Mouse (Mus musculus): ENCODE data around the gene Col8a2. TPM values are rescaled to one million over a fixed set of nuclear protein-coding genes. Genes with fewer than 3 reads are reported as not detected.

Col8a2 gene
- polyA plus RNA-seq, 1 experiment from 2014 or later = 13.3 TPM

DNA sequence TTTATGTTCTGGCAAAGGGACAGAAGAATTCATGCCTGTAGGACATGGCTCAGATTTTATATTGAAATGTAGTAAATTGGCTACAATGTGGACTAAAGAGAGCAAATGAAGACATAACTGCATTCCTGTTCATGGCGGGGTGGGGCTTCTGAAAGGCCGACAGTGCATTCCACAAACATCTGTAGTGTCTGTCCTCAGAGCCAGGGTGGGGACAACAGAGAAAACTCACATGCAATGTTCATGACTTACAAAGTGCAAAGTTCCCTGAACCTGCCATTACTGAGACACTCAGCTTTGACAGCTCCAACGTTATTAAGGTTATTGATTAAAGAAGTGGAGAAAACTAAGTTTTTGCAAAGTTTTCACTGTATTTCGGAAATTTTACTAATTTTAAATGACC lies 56.9 kb downstream of the Col8a2 start:
- 80% methylated on average over 4 of the region's 4 CpGs for WGBS
- Histone ChIP-seq H3K4me1 (replicated peaks) (peaks cover 3% of the 10 kb centered on the region; the same call in 1 of the 2 replicates), H3K9ac (replicated peaks) (no peak overlapping the region), H3K4me2 (no peak overlapping the region), H3K27ac (no peak overlapping the region), H3K27me3 (no peaks in the 10 kb centered on the region), H3K36me3 (peaks cover 35% of the 10 kb centered on the region), H3K9me3 (no peaks in the 10 kb centered on the region), H3K4me3 (replicated peaks) (no peak overlapping the region)
- no peak for ATAC-seq (ENCODE audit: insufficient number of reproducible peaks, insufficient read depth, low FRiP score, low TSS enrichment, low read depth)

DNA sequence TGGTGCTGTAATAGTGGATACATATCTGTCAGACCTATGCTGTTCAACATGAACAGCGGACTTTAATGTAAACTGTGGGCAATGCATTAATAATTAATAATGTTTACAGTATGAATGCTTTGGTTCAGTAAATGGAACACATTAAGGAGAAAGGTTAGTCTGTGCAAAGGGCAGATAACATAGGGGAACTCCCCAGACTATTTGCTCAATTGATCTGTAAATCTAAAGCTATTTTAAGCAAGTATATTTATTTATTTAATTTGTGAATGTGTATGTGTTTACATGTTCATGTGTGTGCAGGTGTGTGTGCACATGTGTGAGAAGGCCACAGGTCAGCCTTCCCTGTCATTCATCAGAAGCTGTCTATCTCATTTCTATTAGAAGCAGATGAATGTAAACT lies 73.5 kb downstream of the Col8a2 start:
- no peaks in the 10 kb centered on the region for H3K27me3 ChIP-seq
- H3K27ac ChIP-seq = no peak overlapping the region
- H3K36me3 ChIP-seq = peaks cover 64% of the 10 kb centered on the region
- no peak overlapping the region for H3K9ac ChIP-seq (replicated peaks)
- H3K4me1 ChIP-seq (replicated peaks) = no peaks in the 10 kb centered on the region
- no peak overlapping the region for H3K4me3 ChIP-seq (replicated peaks)
- 95% methylated on average over 1 of the region's 1 CpGs for WGBS
- no peaks in the 10 kb centered on the region for H3K9me3 ChIP-seq
- ATAC-seq (ENCODE audit: insufficient number of reproducible peaks, insufficient read depth, low FRiP score, low TSS enrichment, low read depth) = no peak
- H3K4me2 ChIP-seq = no peak overlapping the region

Other genes with a start within 250 kb of the Col8a2 start
- gene Mrps15, start 239.9 kb upstream of the Col8a2 start, polyA plus RNA-seq (2016; fragmentation: Nextera tagmentation; extraction: Ambion mirVana) = 153 and 162 TPM in 2 replicates
- gene Oscp1, start 228.2 kb upstream of the Col8a2 start, polyA plus RNA-seq (2016; fragmentation: Nextera tagmentation; extraction: Ambion mirVana) = 18.2 and 19.0 TPM in 2 replicates
- gene Lsm10, start 190.2 kb upstream of the Col8a2 start, polyA plus RNA-seq (2016; fragmentation: Nextera tagmentation; extraction: Ambion mirVana) = 43.2 and 44.3 TPM in 2 replicates
- gene Stk40, start 182.8 kb upstream of the Col8a2 start, polyA plus RNA-seq (2016; fragmentation: Nextera tagmentation; extraction: Ambion mirVana) = 41.1 and 45.2 TPM in 2 replicates
- 65.6 and 67.5 TPM in 2 replicates for gene Eva1b, start 139.0 kb upstream of the Col8a2 start, polyA plus RNA-seq (2016; fragmentation: Nextera tagmentation; extraction: Ambion mirVana)
- 7.2 and 8.4 TPM in 2 replicates for gene Sh3d21, start 123.3 kb upstream of the Col8a2 start, polyA plus RNA-seq (2016; fragmentation: Nextera tagmentation; extraction: Ambion mirVana)
- gene Thrap3, start 84.0 kb upstream of the Col8a2 start, polyA plus RNA-seq (2016; fragmentation: Nextera tagmentation; extraction: Ambion mirVana) = 303 and 349 TPM in 2 replicates
- gene Map7d1, start 30.4 kb upstream of the Col8a2 start, polyA plus RNA-seq (2016; fragmentation: Nextera tagmentation; extraction: Ambion mirVana) = 83.5 and 85.1 TPM in 2 replicates
- 105 and 111 TPM in 2 replicates for gene Trappc3, start 24.5 kb upstream of the Col8a2 start, polyA plus RNA-seq (2016; fragmentation: Nextera tagmentation; extraction: Ambion mirVana)
- gene Adprhl2, start 34.9 kb downstream of the Col8a2 start, polyA plus RNA-seq (2016; fragmentation: Nextera tagmentation; extraction: Ambion mirVana) = 84.9 and 87.5 TPM in 2 replicates
- gene Tekt2, start 38.9 kb downstream of the Col8a2 start, polyA plus RNA-seq (2016; fragmentation: Nextera tagmentation; extraction: Ambion mirVana) = 13.6 and 14.8 TPM in 2 replicates
- 17.2 and 18.8 TPM in 2 replicates for gene Ago3, start 142.8 kb downstream of the Col8a2 start, polyA plus RNA-seq (2016; fragmentation: Nextera tagmentation; extraction: Ambion mirVana)
- 5.4 and 5.8 TPM in 2 replicates for gene Ago1, start 181.8 kb downstream of the Col8a2 start, polyA plus RNA-seq (2016; fragmentation: Nextera tagmentation; extraction: Ambion mirVana)
- 2.3 and 3.3 TPM in 2 replicates for gene Ago4, start 246.7 kb downstream of the Col8a2 start, polyA plus RNA-seq (2016; fragmentation: Nextera tagmentation; extraction: Ambion mirVana)